Mouse (Mus musculus) limb, embryonic 13.5 days (tissue): ENCODE data around the gene Ptx4. TPM values are rescaled to one million over a fixed set of nuclear protein-coding genes. Genes with fewer than 3 reads are reported as not detected.

ENCODE experiments used
- ATAC-seq: fragments of 200-750 bp; cut with Nextera tagmentation; 2 replicates; pipeline ENCODE4 v1.8.0; 2017; ENCODE audit warnings: low read depth, moderate number of reproducible peaks, moderate TSS enrichment; ENCODE audit not compliant: low FRiP score
- H3K27ac ChIP-seq: fragments of 300-500 bp; sonication (generic); 2 replicates; pipeline ENCODE4 v1.5.1; 2015; ENCODE audit warnings: inconsistent platforms, mild to moderate bottlenecking, moderate library complexity
- H3K27me3 ChIP-seq: fragments of 300-500 bp; sonication (generic); 2 replicates; pipeline ENCODE4 v1.6.1; 2015; ENCODE audit warnings: mild to moderate bottlenecking, inconsistent platforms
- H3K36me3 ChIP-seq: fragments of 300-500 bp; sonication (generic); 2 replicates; pipeline ENCODE4 v1.6.1; 2015; ENCODE audit warnings: inconsistent platforms, mild to moderate bottlenecking, moderate library complexity
- H3K4me1 ChIP-seq: fragments of 300-500 bp; sonication (generic); 2 replicates; pipeline ENCODE4 v1.6.1; 2015; ENCODE audit warnings: inconsistent platforms
- H3K4me2 ChIP-seq: fragments of 300-500 bp; sonication (generic); replicated peaks from 2 replicates; pipeline ENCODE4 v1.6.1; 2015; ENCODE audit warnings: inconsistent platforms, mild to moderate bottlenecking, moderate library complexity
- H3K4me3 ChIP-seq: fragments of 300-500 bp; sonication (generic); 2 replicates; pipeline ENCODE4 v1.5.1; 2015; ENCODE audit warnings: moderate library complexity, mild to moderate bottlenecking, inconsistent platforms
- H3K9ac ChIP-seq: fragments of 300-500 bp; sonication (generic); 2 replicates; pipeline ENCODE4 v1.6.1; 2015; ENCODE audit warnings: mild to moderate bottlenecking, inconsistent platforms
- H3K9me3 ChIP-seq: fragments of 300-500 bp; sonication (generic); 2 replicates; pipeline ENCODE4 v1.6.1; 2016; ENCODE audit warnings: inconsistent platforms
- WGBS: fragments of 180-500 bp; shearing (Covaris S2); methylation state at CpG from one replicate; pipeline ENCODE4 v1.1.7; 2015; 5-methylcytosine and 5-hydroxymethylcytosine counted together
- polyA plus RNA-seq: library from polyadenylated mRNA; unstranded; fragments of >200 nt; fragmentation: Nextera tagmentation; extraction: Ambion mirVana; gene quantifications from 2 replicates; pipeline ENCODE4 v1.2.1, GENCODE M21; 2015

Ptx4 gene
- polyA plus RNA-seq: 1.3 and 1.7 TPM in 2 replicates

GRCm38 (mm10) chr17:25120406-25120805 is at the start of gene Ptx4:
Gene Ptx4 (plus strand): TSS chr17:25120760.
- WGBS: 13% methylated on average over 3 of the region's 3 CpGs
- no peak within 1 kb of the TSS for H3K4me2 ChIP-seq
- H3K9me3 ChIP-seq: no peaks in the 10 kb centered on the region
- H3K36me3 ChIP-seq: no peaks in the 10 kb centered on the region
- peak within 1 kb of the TSS; percentile 22; the same call in 1 of the 2 replicates for H3K27ac ChIP-seq
- H3K4me1 ChIP-seq: peaks cover 10% of the 10 kb centered on the region; the same call in 1 of the 2 replicates
- H3K9ac ChIP-seq: peak within 1 kb of the TSS; percentile 50; the same call in 1 of the 2 replicates
- no peak for ATAC-seq
- H3K4me3 ChIP-seq: no peak within 1 kb of the TSS
- H3K27me3 ChIP-seq: 0 out of 2 replicates have a peak, but pooled peaks cover 4% of the 10 kb centered on the region

DNA sequence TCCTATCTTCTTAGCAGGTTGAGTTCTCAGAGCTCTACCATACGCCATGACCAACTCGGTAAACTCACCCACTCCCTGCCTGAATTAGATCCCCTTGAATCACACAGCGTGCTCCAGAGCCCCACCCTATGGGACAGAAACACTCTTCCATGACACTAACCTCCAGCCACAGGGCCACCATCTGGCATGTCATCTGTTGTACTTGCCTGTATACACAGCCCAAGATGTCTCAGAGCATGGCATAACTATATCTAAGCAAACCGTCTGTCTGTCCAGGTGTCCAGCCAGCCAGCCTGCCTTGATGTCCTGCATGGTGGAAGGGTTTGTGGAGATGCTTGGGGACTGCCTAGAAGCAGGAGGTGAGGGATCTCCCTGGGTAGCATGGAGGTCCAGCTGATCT is 43.7 kb upstream of the Ptx4 start:
- no peaks in the 10 kb centered on the region for H3K27me3 ChIP-seq
- no peak for ATAC-seq
- H3K9ac ChIP-seq: no peak overlapping the region
- H3K27ac ChIP-seq: no peak overlapping the region
- peaks cover 23% of the 10 kb centered on the region for H3K4me1 ChIP-seq
- H3K9me3 ChIP-seq: no peaks in the 10 kb centered on the region
- no peak overlapping the region for H3K4me2 ChIP-seq
- WGBS: 91% methylated on average over 4 of the region's 4 CpGs
- H3K36me3 ChIP-seq: peaks cover 6% of the 10 kb centered on the region; the same call in 1 of the 2 replicates
- H3K4me3 ChIP-seq: no peak overlapping the region

- Histone ChIP-seq H3K4me2 (peak overlapping the region; percentile 28), H3K9ac (peak overlapping the region; percentile 48; the same call in 1 of the 2 replicates), H3K4me3 (peak overlapping the region; percentile 7; the same call in 1 of the 2 replicates), H3K27me3 (no peaks in the 10 kb centered on the region), H3K36me3 (no peaks in the 10 kb centered on the region; the same call in 1 of the 2 replicates), H3K4me1 (peaks cover 33% of the 10 kb centered on the region), H3K9me3 (no peaks in the 10 kb centered on the region), H3K27ac (peak overlapping the region; percentile 44; the same call in 1 of the 2 replicates)
- WGBS: 67% methylated on average over 13 of the region's 13 CpGs
- no peak for ATAC-seq
Measured at GRCm38 (mm10) chr17:25077771-25078372, 42.7 kb upstream of the Ptx4 start.

- H3K27me3 ChIP-seq: no peaks in the 10 kb centered on the region
- ATAC-seq: no peak
- no peaks in the 10 kb centered on the region; the same call in 1 of the 2 replicates for H3K36me3 ChIP-seq
- WGBS: 89% methylated on average over 13 of the region's 13 CpGs
- peak overlapping the region; percentile 27 for H3K4me3 ChIP-seq
- H3K9me3 ChIP-seq: no peaks in the 10 kb centered on the region
- H3K27ac ChIP-seq: 0 out of 2 replicates have a peak overlapping the region, but pooled peaks have one; percentile 45
- peaks cover 56% of the 10 kb centered on the region for H3K4me1 ChIP-seq
- peak overlapping the region; percentile 3; the same call in 1 of the 2 replicates for H3K4me2 ChIP-seq
- 0 out of 2 replicates have a peak overlapping the region, but pooled peaks have one; percentile 10 for H3K9ac ChIP-seq
Measured at GRCm38 (mm10) chr17:25080210-25080609, 40.4 kb upstream of the Ptx4 start.

GRCm38 (mm10) chr17:25080960-25081381 is 39.6 kb upstream of the Ptx4 start:
- H3K4me1 ChIP-seq: peaks cover 58% of the 10 kb centered on the region
- WGBS: 63% methylated on average over 11 of the region's 11 CpGs

GRCm38 (mm10) chr17:25082081-25082847 is 38.3 kb upstream of the Ptx4 start:
- H3K4me2 ChIP-seq: 0 out of 2 replicates have a peak overlapping the region, but pooled peaks have one; percentile 3
- peaks cover 3% of the 10 kb centered on the region; the same call in 1 of the 2 replicates for H3K36me3 ChIP-seq
- H3K27ac ChIP-seq: peak overlapping the region; percentile 98
- no peaks in the 10 kb centered on the region for H3K27me3 ChIP-seq
- H3K9me3 ChIP-seq: no peaks in the 10 kb centered on the region
- peaks cover 58% of the 10 kb centered on the region for H3K4me1 ChIP-seq
- H3K4me3 ChIP-seq: no peak overlapping the region
- peak overlapping the region; percentile 31; the same call in 1 of the 2 replicates for H3K9ac ChIP-seq
- 44% methylated on average over 14 of the region's 14 CpGs for WGBS
- no peak for ATAC-seq

More at GRCm38 (mm10) chr17:25080960-25081381, 39.6 kb upstream of the Ptx4 start:
- Histone ChIP-seq H3K4me3 (peak overlapping the region; percentile 27), H3K4me2 (0 out of 2 replicates have a peak overlapping the region, but pooled peaks have one; percentile 21), H3K27me3 (no peaks in the 10 kb centered on the region), H3K9ac (peak overlapping the region; percentile 10; the same call in 1 of the 2 replicates), H3K9me3 (no peaks in the 10 kb centered on the region), H3K27ac (peak overlapping the region; percentile 45; the same call in 1 of the 2 replicates), H3K36me3 (no peaks in the 10 kb centered on the region; the same call in 1 of the 2 replicates)
- ATAC-seq: no peak

DNA sequence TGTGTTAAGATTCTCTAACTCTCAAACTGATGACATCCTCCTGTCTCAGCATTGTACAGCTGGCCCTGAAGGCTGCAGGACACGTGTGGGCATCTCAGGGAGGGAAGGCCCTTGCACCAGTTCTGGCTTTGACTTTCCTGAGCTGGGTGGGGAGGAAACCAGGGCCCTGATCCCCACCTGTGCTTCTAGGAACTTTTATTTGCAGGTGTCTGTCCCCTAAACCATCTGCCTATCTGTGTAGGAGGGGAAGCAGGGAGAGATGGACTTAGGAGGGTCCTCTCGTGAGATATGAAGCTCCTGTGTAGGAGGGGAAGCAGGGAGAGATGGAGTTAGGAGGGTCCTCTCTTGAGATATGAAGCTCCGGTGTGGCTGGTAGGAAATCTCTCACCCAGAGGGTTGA is 37.7 kb upstream of the Ptx4 start:
- Histone ChIP-seq H3K4me2 (no peak overlapping the region), H3K27me3 (no peaks in the 10 kb centered on the region), H3K27ac (peak overlapping the region; percentile 98), H3K9ac (no peak overlapping the region), H3K4me1 (peaks cover 56% of the 10 kb centered on the region), H3K4me3 (no peak overlapping the region), H3K9me3 (no peaks in the 10 kb centered on the region), H3K36me3 (peaks cover 9% of the 10 kb centered on the region; the same call in 1 of the 2 replicates)
- WGBS: 44% methylated on average over 3 of the region's 3 CpGs
- ATAC-seq: no peak

DNA sequence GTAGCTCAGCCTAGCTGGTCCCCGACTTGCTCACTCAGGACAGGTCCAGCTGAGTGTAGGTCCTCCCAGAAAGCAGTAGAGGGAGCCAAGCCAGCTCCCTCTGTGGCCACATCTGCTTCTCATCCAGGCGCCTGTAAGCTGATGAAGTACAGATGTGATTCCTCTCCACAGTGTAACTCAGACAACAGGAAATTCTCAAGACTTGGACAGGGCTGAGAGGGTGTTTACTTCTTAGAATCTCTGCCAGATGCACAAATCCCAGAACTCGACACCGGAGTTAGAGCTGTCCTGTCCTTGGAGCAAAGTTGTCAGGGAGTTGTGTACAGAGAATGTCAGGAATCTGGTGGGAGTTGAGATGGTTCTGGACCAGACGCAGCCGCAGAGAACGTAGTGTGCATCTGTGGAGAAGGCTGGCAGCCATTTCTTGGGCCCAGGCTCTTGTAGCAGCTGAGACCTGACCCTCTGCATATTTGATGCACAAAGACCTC is 37.1 kb upstream of the Ptx4 start, which contains the start of gene Tmem204:
TSS of gene Tmem204 (minus strand) at position 148 of the 488 bp plus-strand sequence.
- Histone ChIP-seq H3K4me1 (peaks cover 50% of the 10 kb centered on the region), H3K9ac (no peak within 1 kb of the TSS; the same call in 1 of the 2 replicates), H3K27me3 (no peaks in the 10 kb centered on the region), H3K4me3 (no peak within 1 kb of the TSS), H3K4me2 (peak within 1 kb of the TSS; percentile 27), H3K36me3 (peaks cover 15% of the 10 kb centered on the region; the same call in 1 of the 2 replicates), H3K9me3 (no peaks in the 10 kb centered on the region), H3K27ac (peak within 1 kb of the TSS; percentile 98)
- WGBS: 6% methylated on average over 7 of the region's 7 CpGs
- peak; percentile 95 for ATAC-seq

- 59% methylated on average over 13 of the region's 13 CpGs for WGBS
- H3K27me3 ChIP-seq: no peaks in the 10 kb centered on the region
- H3K36me3 ChIP-seq: peaks cover 24% of the 10 kb centered on the region; the same call in 1 of the 2 replicates
- H3K9ac ChIP-seq: no peak overlapping the region
- H3K4me2 ChIP-seq: no peak overlapping the region
- peaks cover 47% of the 10 kb centered on the region for H3K4me1 ChIP-seq
- ATAC-seq: no peak
- H3K27ac ChIP-seq: peak overlapping the region; percentile 98
- H3K9me3 ChIP-seq: no peaks in the 10 kb centered on the region
- H3K4me3 ChIP-seq: no peak overlapping the region
Measured at GRCm38 (mm10) chr17:25084835-25085385, 35.6 kb upstream of the Ptx4 start.

GRCm38 (mm10) chr17:25086724-25087123 is 33.8 kb upstream of the Ptx4 start:
- Histone ChIP-seq H3K4me1 (peaks cover 37% of the 10 kb centered on the region), H3K9me3 (no peaks in the 10 kb centered on the region), H3K4me2 (no peak overlapping the region), H3K9ac (no peak overlapping the region), H3K36me3 (peaks cover 36% of the 10 kb centered on the region), H3K27ac (no peak overlapping the region), H3K27me3 (no peaks in the 10 kb centered on the region), H3K4me3 (no peak overlapping the region)
- ATAC-seq: no peak
- WGBS: 90% methylated on average over 7 of the region's 7 CpGs

- ATAC-seq: no peak
- no peak overlapping the region for H3K4me3 ChIP-seq
- H3K27me3 ChIP-seq: no peaks in the 10 kb centered on the region
- peaks cover 12% of the 10 kb centered on the region for H3K4me1 ChIP-seq
- H3K27ac ChIP-seq: no peak overlapping the region
- H3K4me2 ChIP-seq: no peak overlapping the region
- H3K9ac ChIP-seq: no peak overlapping the region
- no peaks in the 10 kb centered on the region for H3K9me3 ChIP-seq
- WGBS: 95% methylated on average over 10 of the region's 10 CpGs
- H3K36me3 ChIP-seq: peaks cover 56% of the 10 kb centered on the region
Measured at GRCm38 (mm10) chr17:25089158-25089557, 31.4 kb upstream of the Ptx4 start.
